Mouse (Mus musculus) adrenal gland, postnatal 25 days (tissue): ENCODE data around the gene Kcnj8. TPM values are rescaled to one million over a fixed set of nuclear protein-coding genes. Genes with fewer than 3 reads are reported as not detected.
A peak's percentile ranks its signal among the peaks of the same experiment; 100 is the strongest.

Experiments
- DNase-seq: peaks from one replicate; pipeline ENCODE4 v3.0.0; 2021; ENCODE audit warnings: mixed read lengths
- long read RNA-seq: library from polyadenylated mRNA; stranded (forward); transcript quantifications from one replicate; pipeline ENCODE4 v2.0.0, GENCODE M21; 2021
- total RNA-seq: library from RNA; stranded (reverse); gene quantifications from 2 replicates; pipeline ENCODE4 v1.2.3, GENCODE M21; 2021

Kcnj8 gene
- 9.6 and 11.3 TPM in 2 replicates for total RNA-seq
- long read RNA-seq, transcript Kcnj8-202 (3 exons, 2,548 nt), result major isoform, 28 of 36 reads
- long read RNA-seq, partial matches to known transcripts, result 1 of 36 reads
- long read RNA-seq, other reads (novel, unspliced or antisense), result 7 of 36 reads

GRCm38 (mm10) chr6:142571055-142571618 is at the start of gene Kcnj8:
Gene Kcnj8, minus strand, starts transcription at chr6:142571614.
- peak; percentile 68 for DNase-seq

GRCm38 (mm10) chr6:142616659-142617058 is 45.2 kb upstream of the Kcnj8 start:
- DNase-seq, result no peak

GRCm38 (mm10) chr6:142614324-142614723 is 42.9 kb upstream of the Kcnj8 start:
- no peak for DNase-seq

- DNase-seq, result no peak
These were observed 41.0 kb upstream of the Kcnj8 start for GRCm38 (mm10) chr6:142612366-142612765.

GRCm38 (mm10) chr6:142609401-142610373 is 38.3 kb upstream of the Kcnj8 start:
- no peak for DNase-seq

- DNase-seq, result no peak
These were observed 35.7 kb upstream of the Kcnj8 start for GRCm38 (mm10) chr6:142607080-142607479.

GRCm38 (mm10) chr6:142602772-142603171 is 31.4 kb upstream of the Kcnj8 start:
- DNase-seq, result no peak

GRCm38 (mm10) chr6:142578831-142579230 is 7.4 kb upstream of the Kcnj8 start:
- no peak for DNase-seq

GRCm38 (mm10) chr6:142577801-142578200 is 6.4 kb upstream of the Kcnj8 start:
- no peak for DNase-seq

- DNase-seq, result no peak
These were observed 1.5 kb upstream of the Kcnj8 start for GRCm38 (mm10) chr6:142572876-142573275.

GRCm38 (mm10) chr6:142571629-142572360 is 381 bp upstream of the Kcnj8 start:
- no peak for DNase-seq

- DNase-seq, result no peak
These were observed 1.2 kb downstream of the Kcnj8 start for GRCm38 (mm10) chr6:142570046-142570770.

- DNase-seq, result no peak
These were observed 2.6 kb downstream of the Kcnj8 start for GRCm38 (mm10) chr6:142568713-142569357.

GRCm38 (mm10) chr6:142567452-142567851 is 4.0 kb downstream of the Kcnj8 start:
- DNase-seq, result peak; percentile 73

GRCm38 (mm10) chr6:142564746-142565145 is 6.7 kb downstream of the Kcnj8 start:
- no peak for DNase-seq

GRCm38 (mm10) chr6:142561151-142561550 is 10.3 kb downstream of the Kcnj8 start:
- no peak for DNase-seq

- DNase-seq, result no peak
These were observed 12.4 kb downstream of the Kcnj8 start for GRCm38 (mm10) chr6:142558772-142559679.

GRCm38 (mm10) chr6:142558076-142558475 is 13.3 kb downstream of the Kcnj8 start:
- no peak for DNase-seq

- no peak for DNase-seq
These were observed 15.4 kb downstream of the Kcnj8 start for GRCm38 (mm10) chr6:142555988-142556387.

GRCm38 (mm10) chr6:142551482-142551881 is 19.9 kb downstream of the Kcnj8 start:
- DNase-seq, result no peak
